Mouse (Mus musculus): Measurements from ENCODE around the gene Hmgb1. TPM values are rescaled to one million over a fixed set of nuclear protein-coding genes. Genes with fewer than 3 reads are reported as not detected.

The Hmgb1 gene
- polyA plus RNA-seq, 1 experiment from 2014 or later = 1,278 TPM

DNA sequence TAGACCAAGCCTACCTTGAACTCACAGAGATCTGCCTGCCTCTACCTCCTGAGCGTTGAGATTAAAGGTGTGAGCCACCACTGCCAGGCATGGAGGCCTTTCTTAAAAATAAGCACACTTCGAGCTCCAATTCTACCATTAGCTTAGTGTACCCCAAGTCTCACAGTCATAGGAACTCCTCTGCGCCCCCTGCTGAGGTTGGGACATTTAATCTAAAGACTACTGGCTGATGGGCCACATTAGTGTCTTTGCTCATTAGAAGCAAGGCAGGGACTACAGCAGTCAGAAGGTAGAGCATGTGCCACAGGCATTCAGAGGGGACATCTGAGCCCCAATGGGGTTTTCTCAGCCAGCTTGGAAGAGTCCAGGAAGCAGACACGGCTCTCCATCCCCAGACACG, 86.4 kb downstream of the Hmgb1 start:
- Histone ChIP-seq H3K9ac (ENCODE audit: low read depth, low read length) (no peak overlapping the region), H3K9me3 (ENCODE audit: control insufficient read depth, low read length) (no peaks in the 10 kb centered on the region), H3K4me1 (replicated peaks; ENCODE audit: control insufficient read depth, insufficient read depth, low read length) (0 out of 2 replicates have a peak, but pooled peaks cover 2% of the 10 kb centered on the region), H3K36me3 (ENCODE audit: control insufficient read depth, insufficient read depth, low read length) (no peaks in the 10 kb centered on the region), H3K4me2 (no peak overlapping the region), H3K27me3 (replicated peaks; ENCODE audit: control insufficient read depth, insufficient read depth, low read length) (no peaks in the 10 kb centered on the region), H3K4me3 (ENCODE audit: low read depth, low read length) (no peak overlapping the region), H3K27ac (ENCODE audit: low read depth, low read length) (no peak overlapping the region)
- no peak for ATAC-seq (replicated peaks; ENCODE audit: low FRiP score)
- WGBS = 82% methylated on average over 5 of the region's 5 CpGs
- DNase-seq (ENCODE audit: low spot score) = no peak

DNA sequence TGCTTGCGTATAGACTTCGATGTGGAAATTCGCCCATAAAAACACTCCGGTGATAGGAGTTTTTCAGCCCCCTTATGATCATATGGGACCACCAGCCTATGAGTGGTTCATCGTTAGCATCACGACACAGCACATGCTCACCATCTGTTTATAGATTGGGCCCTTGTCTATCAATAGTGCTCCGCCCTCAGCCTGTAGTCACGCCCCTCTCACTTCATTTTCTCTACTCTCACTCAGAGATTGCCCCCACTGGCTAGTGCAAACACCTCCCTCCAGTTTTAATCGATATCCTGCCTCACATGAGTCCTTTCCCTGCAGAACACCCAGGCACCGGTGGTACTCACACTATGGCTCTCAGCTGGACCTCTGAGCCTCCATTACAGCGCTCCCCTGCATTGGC, 88.0 kb downstream of the Hmgb1 start:
- Histone ChIP-seq H3K4me1 (replicated peaks; ENCODE audit: control insufficient read depth, insufficient read depth, low read length) (0 out of 2 replicates have a peak, but pooled peaks cover 2% of the 10 kb centered on the region), H3K9me3 (ENCODE audit: control insufficient read depth, low read length) (no peaks in the 10 kb centered on the region), H3K9ac (ENCODE audit: low read depth, low read length) (no peak overlapping the region), H3K27me3 (replicated peaks; ENCODE audit: control insufficient read depth, insufficient read depth, low read length) (no peaks in the 10 kb centered on the region), H3K4me2 (peak overlapping the region; percentile 20; the same call in 1 of the 2 replicates), H3K4me3 (ENCODE audit: low read depth, low read length) (no peak overlapping the region), H3K36me3 (ENCODE audit: control insufficient read depth, insufficient read depth, low read length) (no peaks in the 10 kb centered on the region), H3K27ac (ENCODE audit: low read depth, low read length) (no peak overlapping the region)
- 50% methylated on average over 11 of the region's 11 CpGs for WGBS
- no peak for DNase-seq (ENCODE audit: low spot score)
- peak; percentile 69 for ATAC-seq (replicated peaks; ENCODE audit: low FRiP score)

DNA sequence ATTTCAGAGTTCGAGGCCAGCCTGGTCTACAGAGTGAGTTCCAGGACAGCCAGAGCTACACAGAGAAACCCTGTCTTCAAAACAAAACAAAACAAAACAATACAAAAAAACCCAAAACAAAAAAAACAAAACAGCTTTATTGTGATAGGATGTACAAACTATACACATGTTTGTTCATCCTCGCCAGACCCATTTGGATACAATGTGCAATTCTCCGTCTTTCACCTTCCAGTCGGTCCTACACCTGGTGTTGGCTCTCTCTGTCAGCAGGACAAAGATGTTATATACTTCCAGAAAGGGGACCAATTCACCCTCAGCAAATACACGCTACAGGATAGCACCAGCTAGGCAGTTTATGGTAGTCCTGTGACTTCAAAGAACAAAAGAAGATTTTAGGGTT, 91.4 kb downstream of the Hmgb1 start:
- H3K4me3 ChIP-seq (ENCODE audit: low read depth, low read length) = no peak overlapping the region
- H3K4me1 ChIP-seq (replicated peaks; ENCODE audit: control insufficient read depth, insufficient read depth, low read length) = 0 out of 2 replicates have a peak, but pooled peaks cover 2% of the 10 kb centered on the region
- DNase-seq (ENCODE audit: low spot score) (no peak), ATAC-seq (replicated peaks; ENCODE audit: low FRiP score) (no peak)
- no peak overlapping the region for H3K27ac ChIP-seq (ENCODE audit: low read depth, low read length)
- H3K36me3 ChIP-seq (ENCODE audit: control insufficient read depth, insufficient read depth, low read length) = no peaks in the 10 kb centered on the region
- H3K27me3 ChIP-seq (replicated peaks; ENCODE audit: control insufficient read depth, insufficient read depth, low read length) = no peaks in the 10 kb centered on the region
- no peak overlapping the region for H3K4me2 ChIP-seq
- H3K9me3 ChIP-seq (ENCODE audit: control insufficient read depth, low read length) = no peaks in the 10 kb centered on the region
- H3K9ac ChIP-seq (ENCODE audit: low read depth, low read length) = no peak overlapping the region
- WGBS = 87% methylated on average over 5 of the region's 5 CpGs

DNA sequence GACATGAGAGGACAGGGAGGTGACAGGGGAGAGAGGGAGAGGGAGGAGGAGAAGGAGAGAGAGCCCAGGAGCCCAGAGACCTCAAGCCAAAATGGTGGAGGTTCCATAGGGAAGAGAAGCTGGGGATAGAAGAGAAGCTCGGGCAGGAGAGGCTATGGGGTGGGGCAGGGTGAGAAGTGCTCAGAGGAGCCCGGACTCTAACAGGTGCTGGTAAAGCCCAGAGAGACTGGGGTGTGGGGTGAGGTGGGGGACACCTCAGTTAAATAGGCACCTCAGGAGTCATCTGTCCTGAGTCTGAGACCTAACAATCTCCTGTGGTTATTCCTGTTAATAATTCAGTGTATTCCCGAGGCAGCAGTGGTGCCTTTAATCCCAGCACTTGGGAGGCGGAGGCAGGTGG, 91.8 kb downstream of the Hmgb1 start:
- Histone ChIP-seq H3K27me3 (replicated peaks; ENCODE audit: control insufficient read depth, insufficient read depth, low read length) (no peaks in the 10 kb centered on the region), H3K27ac (ENCODE audit: low read depth, low read length) (no peak overlapping the region), H3K4me2 (no peak overlapping the region), H3K9me3 (ENCODE audit: control insufficient read depth, low read length) (no peaks in the 10 kb centered on the region), H3K36me3 (ENCODE audit: control insufficient read depth, insufficient read depth, low read length) (no peaks in the 10 kb centered on the region), H3K4me3 (ENCODE audit: low read depth, low read length) (no peak overlapping the region), H3K9ac (ENCODE audit: low read depth, low read length) (no peak overlapping the region), H3K4me1 (replicated peaks; ENCODE audit: control insufficient read depth, insufficient read depth, low read length) (0 out of 2 replicates have a peak, but pooled peaks cover 2% of the 10 kb centered on the region)
- DNase-seq (ENCODE audit: low spot score) = no peak
- WGBS = 76% methylated on average over 4 of the region's 4 CpGs
- no peak for ATAC-seq (replicated peaks; ENCODE audit: low FRiP score)

DNA sequence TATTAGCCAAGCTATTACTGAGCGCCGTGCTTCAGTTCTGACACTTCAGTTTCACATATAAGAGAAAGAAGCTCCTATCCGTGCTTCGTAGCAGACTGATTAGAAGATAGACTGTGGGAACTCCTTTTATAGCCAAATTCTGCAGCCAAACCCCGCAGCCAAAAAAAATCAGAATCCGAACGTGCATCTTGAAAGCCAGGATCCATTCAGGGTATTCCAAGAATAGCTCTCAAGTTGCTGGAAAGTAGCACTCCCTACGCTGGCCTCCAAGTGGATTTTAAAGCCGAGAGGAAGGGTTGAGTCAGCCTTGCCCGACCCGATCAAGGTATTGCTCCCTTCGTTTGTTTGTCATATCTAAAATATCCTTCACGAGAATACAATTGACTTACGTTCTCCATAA, 93.0 kb downstream of the Hmgb1 start:
- DNase-seq (ENCODE audit: low spot score) (no peak), ATAC-seq (replicated peaks; ENCODE audit: low FRiP score) (no peak)
- Histone ChIP-seq H3K27me3 (replicated peaks; ENCODE audit: control insufficient read depth, insufficient read depth, low read length) (no peaks in the 10 kb centered on the region), H3K4me3 (ENCODE audit: low read depth, low read length) (no peak overlapping the region), H3K27ac (ENCODE audit: low read depth, low read length) (no peak overlapping the region), H3K36me3 (ENCODE audit: control insufficient read depth, insufficient read depth, low read length) (no peaks in the 10 kb centered on the region), H3K4me1 (replicated peaks; ENCODE audit: control insufficient read depth, insufficient read depth, low read length) (peaks cover 9% of the 10 kb centered on the region), H3K4me2 (no peak overlapping the region), H3K9me3 (ENCODE audit: control insufficient read depth, low read length) (no peaks in the 10 kb centered on the region), H3K9ac (ENCODE audit: low read depth, low read length) (no peak overlapping the region)
- 87% methylated on average over 14 of the region's 14 CpGs for WGBS

DNA sequence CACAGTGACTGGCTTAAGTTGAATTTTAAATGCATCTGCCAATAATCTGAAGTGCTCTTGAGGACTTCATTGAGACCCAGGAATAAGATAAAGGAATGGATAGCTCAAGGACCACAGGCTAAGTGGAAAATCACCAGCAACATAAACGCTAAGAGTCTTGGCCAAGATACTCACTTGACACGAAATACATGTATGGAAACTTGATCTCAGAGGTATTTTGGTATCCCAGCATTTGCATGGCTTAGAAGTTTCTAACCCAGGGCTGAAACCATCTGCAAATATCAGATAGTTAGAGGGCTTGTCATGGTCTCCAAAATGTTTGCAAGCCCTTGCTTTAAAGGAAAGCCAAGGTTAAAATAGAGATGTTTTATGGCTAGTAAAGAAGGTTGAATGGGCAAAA, 94.4 kb downstream of the Hmgb1 start:
- Histone ChIP-seq H3K4me2 (no peak overlapping the region), H3K4me3 (ENCODE audit: low read depth, low read length) (no peak overlapping the region), H3K9me3 (ENCODE audit: control insufficient read depth, low read length) (no peaks in the 10 kb centered on the region), H3K27me3 (replicated peaks; ENCODE audit: control insufficient read depth, insufficient read depth, low read length) (no peaks in the 10 kb centered on the region), H3K4me1 (replicated peaks; ENCODE audit: control insufficient read depth, insufficient read depth, low read length) (peaks cover 16% of the 10 kb centered on the region), H3K27ac (ENCODE audit: low read depth, low read length) (no peak overlapping the region), H3K36me3 (ENCODE audit: control insufficient read depth, insufficient read depth, low read length) (no peaks in the 10 kb centered on the region), H3K9ac (ENCODE audit: low read depth, low read length) (no peak overlapping the region)
- 85% methylated on average over 2 of the region's 2 CpGs for WGBS
- ATAC-seq (replicated peaks; ENCODE audit: low FRiP score) = no peak
- DNase-seq (ENCODE audit: low spot score) = no peak

DNA sequence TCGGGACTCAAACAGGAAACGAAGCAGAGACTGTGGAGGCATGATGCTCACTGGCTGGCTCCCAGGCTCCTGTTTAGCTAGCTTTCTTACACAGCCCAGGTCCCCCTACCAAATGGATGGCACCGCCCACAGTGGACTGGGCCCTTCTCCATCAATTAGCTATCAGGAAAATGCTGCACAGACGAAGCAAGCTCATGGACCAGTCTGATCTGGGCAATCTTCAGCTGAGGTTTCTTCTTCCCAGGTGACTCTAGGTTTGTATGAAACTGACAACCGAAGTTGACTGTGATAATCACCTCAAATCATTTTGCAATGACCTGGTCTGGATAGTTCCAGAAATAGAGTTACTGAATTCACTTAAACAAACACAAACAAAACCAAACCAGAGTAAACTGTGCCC, 94.8 kb downstream of the Hmgb1 start:
- ATAC-seq (replicated peaks; ENCODE audit: low FRiP score) = no peak
- DNase-seq (ENCODE audit: low spot score) = no peak
- no peak overlapping the region for H3K4me2 ChIP-seq
- no peak overlapping the region for H3K4me3 ChIP-seq (ENCODE audit: low read depth, low read length)
- peaks cover 16% of the 10 kb centered on the region for H3K4me1 ChIP-seq (replicated peaks; ENCODE audit: control insufficient read depth, insufficient read depth, low read length)
- WGBS = 80% methylated on average over 5 of the region's 5 CpGs
- H3K27ac ChIP-seq (ENCODE audit: low read depth, low read length) = no peak overlapping the region
- H3K27me3 ChIP-seq (replicated peaks; ENCODE audit: control insufficient read depth, insufficient read depth, low read length) = no peaks in the 10 kb centered on the region
- no peak overlapping the region for H3K9ac ChIP-seq (ENCODE audit: low read depth, low read length)
- H3K9me3 ChIP-seq (ENCODE audit: control insufficient read depth, low read length) = no peaks in the 10 kb centered on the region
- no peaks in the 10 kb centered on the region for H3K36me3 ChIP-seq (ENCODE audit: control insufficient read depth, insufficient read depth, low read length)

DNA sequence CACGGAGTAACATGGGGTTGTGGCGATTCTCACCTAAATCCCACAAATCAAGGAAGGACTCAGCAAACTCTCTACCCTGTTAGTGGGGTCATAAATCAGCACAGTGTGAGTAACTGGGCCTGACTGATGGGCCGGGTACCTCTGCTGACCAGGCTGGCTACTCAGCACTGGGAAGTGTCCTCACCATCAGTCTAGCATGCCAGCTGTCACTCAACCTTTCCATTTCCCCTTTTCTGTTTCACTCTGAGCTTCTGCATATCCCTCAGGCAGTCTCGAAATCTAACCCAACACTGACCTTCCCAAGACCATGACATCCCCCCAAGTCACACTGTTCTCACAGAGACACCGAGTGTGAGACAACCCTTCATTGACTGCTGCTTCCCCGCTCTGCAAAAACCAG, 95.4 kb downstream of the Hmgb1 start:
- no peaks in the 10 kb centered on the region for H3K9me3 ChIP-seq (ENCODE audit: control insufficient read depth, low read length)
- no peak overlapping the region for H3K9ac ChIP-seq (ENCODE audit: low read depth, low read length)
- H3K4me1 ChIP-seq (replicated peaks; ENCODE audit: control insufficient read depth, insufficient read depth, low read length) = peaks cover 16% of the 10 kb centered on the region
- ATAC-seq (replicated peaks; ENCODE audit: low FRiP score) = no peak
- no peak for DNase-seq (ENCODE audit: low spot score)
- no peaks in the 10 kb centered on the region for H3K36me3 ChIP-seq (ENCODE audit: control insufficient read depth, insufficient read depth, low read length)
- no peak overlapping the region for H3K4me3 ChIP-seq (ENCODE audit: low read depth, low read length)
- H3K4me2 ChIP-seq = no peak overlapping the region
- H3K27ac ChIP-seq (ENCODE audit: low read depth, low read length) = no peak overlapping the region
- H3K27me3 ChIP-seq (replicated peaks; ENCODE audit: control insufficient read depth, insufficient read depth, low read length) = no peaks in the 10 kb centered on the region
- WGBS = 64% methylated on average over 6 of the region's 6 CpGs

DNA sequence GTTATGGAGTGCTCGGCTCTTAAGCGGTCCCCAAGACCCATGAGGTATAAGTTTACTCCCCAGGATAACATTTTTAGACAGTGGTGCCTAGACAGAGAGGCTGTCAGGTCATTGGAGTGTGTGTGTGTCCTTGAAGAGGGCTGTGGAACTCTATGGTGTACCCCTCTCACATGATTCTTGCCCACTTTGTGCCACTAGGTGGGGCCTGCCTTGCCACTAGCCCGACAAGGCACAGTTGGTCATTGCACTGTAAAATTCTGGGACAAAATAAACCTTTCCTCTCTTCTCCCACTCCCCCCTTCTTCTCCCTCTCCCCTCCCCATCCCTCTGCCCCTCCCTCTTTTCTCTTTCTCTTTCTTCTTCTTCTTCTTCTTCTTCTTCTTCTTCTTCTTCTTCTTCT, 96.1 kb downstream of the Hmgb1 start:
- Histone ChIP-seq H3K4me3 (ENCODE audit: low read depth, low read length) (no peak overlapping the region), H3K4me1 (replicated peaks; ENCODE audit: control insufficient read depth, insufficient read depth, low read length) (peaks cover 16% of the 10 kb centered on the region), H3K9me3 (ENCODE audit: control insufficient read depth, low read length) (no peaks in the 10 kb centered on the region), H3K4me2 (no peak overlapping the region), H3K27me3 (replicated peaks; ENCODE audit: control insufficient read depth, insufficient read depth, low read length) (no peaks in the 10 kb centered on the region), H3K36me3 (ENCODE audit: control insufficient read depth, insufficient read depth, low read length) (no peaks in the 10 kb centered on the region), H3K27ac (ENCODE audit: low read depth, low read length) (no peak overlapping the region), H3K9ac (ENCODE audit: low read depth, low read length) (no peak overlapping the region)
- 82% methylated on average over 3 of the region's 3 CpGs for WGBS
- DNase-seq (ENCODE audit: low spot score) = no peak
- ATAC-seq (replicated peaks; ENCODE audit: low FRiP score) = no peak
